Mouse (Mus musculus): ENCODE results near the gene Evl.

GRCm38 (mm10) chr12:108705486-108705885 is 151.0 kb downstream of the Evl start:
- TF ChIP-seq MYOD1 (IDR thresholded peaks at IDR 0.05; ENCODE audit: control insufficient read depth in 1 of 3, insufficient read length in 2 of 3, low read depth in 2 of 3) (no peak), E2F4 (IDR thresholded peaks at IDR 0.05; ENCODE audit: insufficient read depth) (no peak), POLR2A (IDR thresholded peaks at IDR 0.05; ENCODE audit: insufficient read length, low read depth) (no peak), MYOG (IDR thresholded peaks at IDR 0.05; ENCODE audit: control insufficient read depth in 1 of 3, insufficient read depth in 1 of 3, insufficient read length in 2 of 3, low read depth in 2 of 3) (no peak), MAX (IDR thresholded peaks at IDR 0.05; ENCODE audit: low read depth) (no peak)
